Mouse (Mus musculus) layer of hippocampus, postnatal 10 days (tissue): ENCODE data around the gene Dctn2. TPM values are rescaled to one million over a fixed set of nuclear protein-coding genes. Genes with fewer than 3 reads are reported as not detected.

ENCODE experiments used
- DNase-seq, 2 experiments: peaks; one replicate each; pipeline ENCODE4 v3.0.0; 2021; ENCODE audit warnings: low spot score in 2 of 2
- long read RNA-seq: library from polyadenylated mRNA; stranded (forward); transcript quantifications from one replicate; pipeline ENCODE4 v2.0.0, GENCODE M21; 2023
- total RNA-seq, 2 experiments: library from RNA; stranded (reverse); gene quantifications; 2 replicates each; pipeline ENCODE4 v1.2.3; 2021

Gene Dctn2
- total RNA-seq: 100 to 1,000 TPM; 312 to 315 TPM
- long read RNA-seq, transcript Dctn2-201 (14 exons, 1,784 nt): major isoform, 34 of 332 reads
- long read RNA-seq, partial matches to known transcripts: 26 of 332 reads
- long read RNA-seq, other reads (novel, unspliced or antisense): 272 of 332 reads

DNA sequence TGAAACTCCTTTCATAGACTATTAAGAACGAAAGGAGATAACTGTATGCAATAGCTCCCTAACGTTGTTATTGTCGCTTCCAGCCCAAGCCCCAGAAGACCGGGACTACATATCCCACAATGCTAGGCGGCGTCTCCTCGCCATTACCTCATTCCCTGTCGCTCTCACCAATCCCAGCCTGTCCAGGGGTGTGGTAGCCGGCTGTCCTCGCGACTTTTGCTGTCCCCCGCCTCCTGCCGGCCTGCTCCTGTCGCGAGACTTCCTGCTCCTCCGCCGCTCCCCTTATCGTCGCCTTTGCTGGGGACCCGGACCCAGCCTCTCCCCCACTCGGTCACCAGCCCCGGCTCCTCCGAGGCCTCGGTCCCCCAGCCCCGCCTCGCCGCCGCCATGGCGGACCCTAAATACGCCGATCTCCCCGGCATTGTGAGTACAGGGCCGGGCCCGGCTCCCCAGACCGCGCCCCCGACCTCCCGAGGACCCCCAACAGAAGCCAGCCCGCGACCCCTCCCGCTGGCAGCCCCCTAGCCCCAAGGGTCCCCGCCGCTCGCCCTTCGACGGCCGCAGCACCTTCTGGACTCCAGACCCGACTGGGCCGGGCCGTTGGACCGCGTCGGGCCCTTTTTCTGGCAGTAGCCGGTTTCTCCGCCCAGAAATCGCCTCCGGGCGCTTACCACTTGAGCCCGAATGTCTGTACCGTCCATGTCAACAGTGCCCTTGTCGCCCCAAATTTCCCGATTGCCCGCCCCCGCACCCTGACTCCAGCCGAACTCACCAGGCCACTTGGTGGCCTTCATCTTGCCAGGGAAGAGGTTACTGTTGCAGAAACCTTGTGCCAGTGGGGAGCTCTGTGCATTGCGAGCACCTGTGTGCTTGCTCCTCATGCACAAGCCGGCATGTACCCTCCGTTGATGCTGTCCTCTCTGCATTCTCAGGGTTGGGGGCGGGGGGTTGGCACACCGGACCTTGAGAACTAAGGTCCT is at the start of gene Dctn2:
Gene Dctn2 (plus strand): TSS at position 257 of the 980 bp plus-strand sequence.
- DNase-seq: peak; percentile 92 to 95

DNA sequence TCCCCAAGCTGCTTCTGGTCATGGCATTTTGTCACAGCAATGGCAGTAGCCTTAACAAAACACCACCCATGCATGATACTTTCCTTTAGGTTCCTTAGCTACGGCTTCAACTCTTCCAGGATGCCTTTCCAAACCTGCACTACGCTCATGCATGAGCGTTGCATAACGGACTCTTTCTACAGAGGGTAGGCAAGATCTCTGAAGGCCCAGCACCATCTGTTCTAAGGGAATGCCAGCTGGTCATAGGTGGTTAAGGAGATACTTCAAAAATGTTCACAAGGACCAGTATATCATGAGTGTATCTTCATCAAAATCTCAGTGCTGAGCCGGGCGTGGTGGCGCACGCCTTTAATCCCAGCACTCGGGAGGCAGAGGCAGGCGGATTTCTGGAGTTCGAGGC is 49.7 kb upstream of the Dctn2 start:
- DNase-seq: no peak

DNA sequence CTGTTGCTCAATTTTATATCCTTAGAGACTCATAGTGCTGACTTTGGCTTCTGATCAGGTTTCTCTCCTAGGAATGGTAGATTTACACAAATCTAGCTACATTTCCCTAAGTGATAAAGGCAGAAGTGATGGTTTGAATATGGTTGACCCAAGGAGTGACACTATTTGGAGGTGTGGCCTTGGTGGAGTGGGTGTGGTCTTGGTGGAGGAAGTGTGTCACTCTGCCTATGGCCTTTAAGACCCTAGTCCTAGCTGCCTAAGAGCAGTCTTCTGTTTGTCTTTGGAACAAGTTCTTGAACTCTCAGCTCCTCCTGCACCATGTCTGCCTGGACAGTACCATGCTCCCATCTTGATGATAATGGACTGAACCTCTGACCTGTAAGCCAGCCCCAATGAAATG is 49.0 kb upstream of the Dctn2 start:
- DNase-seq: no peak

DNA sequence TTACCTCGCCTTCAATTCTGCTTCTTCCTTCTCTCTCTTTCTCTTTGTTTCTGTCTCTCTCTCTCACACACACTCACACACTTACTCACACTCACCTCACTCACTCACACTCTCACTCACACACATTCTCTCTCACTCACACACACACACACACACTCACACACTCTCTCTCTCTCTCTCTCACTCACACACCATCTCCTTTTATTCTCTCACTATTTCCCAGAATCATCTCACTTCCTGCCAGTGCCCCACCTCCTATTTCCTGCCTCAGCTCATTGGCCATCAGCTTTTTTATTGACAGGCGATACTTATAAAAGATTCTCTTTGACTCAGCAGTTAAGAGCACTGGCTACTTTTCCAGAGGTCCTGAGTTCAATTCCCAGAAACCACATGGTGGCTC is 47.8 kb upstream of the Dctn2 start:
- DNase-seq: no peak

DNA sequence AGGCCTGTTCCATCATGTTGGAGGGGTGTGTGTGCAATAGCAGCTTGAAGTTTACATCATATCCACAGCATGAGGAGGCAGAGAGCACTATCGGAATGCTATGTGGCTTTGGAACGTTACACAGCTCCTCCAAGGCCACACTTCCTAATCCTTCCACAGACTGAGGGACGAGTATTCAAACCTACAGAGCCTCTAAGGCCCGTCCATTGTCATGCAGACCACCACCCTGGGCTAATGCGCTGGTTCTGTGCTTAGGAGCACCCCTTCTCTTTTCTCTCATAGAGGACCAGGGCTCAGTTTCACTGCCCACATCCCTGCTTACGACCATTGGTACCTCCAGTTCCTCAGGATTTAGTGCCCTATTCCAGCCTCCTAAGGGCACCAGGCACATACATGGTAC is 41.0 kb upstream of the Dctn2 start:
- no peak for DNase-seq

DNA sequence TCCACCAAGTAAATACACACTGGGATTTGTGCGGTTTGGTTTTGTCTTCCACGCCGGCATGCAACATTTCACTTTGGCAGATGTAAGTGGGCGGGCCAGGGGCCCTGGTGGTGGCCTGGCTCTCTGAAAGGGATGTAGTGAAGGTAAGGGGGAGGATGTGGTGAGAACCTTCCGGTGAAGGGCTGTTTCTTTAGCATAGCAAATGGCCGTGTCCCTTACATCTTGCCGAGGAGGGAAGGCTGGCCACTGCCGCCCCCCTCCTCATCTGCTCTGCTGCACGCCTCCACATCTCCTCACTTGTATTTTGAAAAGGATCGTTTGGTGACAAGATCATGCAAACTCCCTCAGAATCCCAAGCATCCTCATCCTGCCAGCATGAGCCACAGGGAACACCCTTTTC is 40.4 kb upstream of the Dctn2 start:
- DNase-seq: no peak

DNA sequence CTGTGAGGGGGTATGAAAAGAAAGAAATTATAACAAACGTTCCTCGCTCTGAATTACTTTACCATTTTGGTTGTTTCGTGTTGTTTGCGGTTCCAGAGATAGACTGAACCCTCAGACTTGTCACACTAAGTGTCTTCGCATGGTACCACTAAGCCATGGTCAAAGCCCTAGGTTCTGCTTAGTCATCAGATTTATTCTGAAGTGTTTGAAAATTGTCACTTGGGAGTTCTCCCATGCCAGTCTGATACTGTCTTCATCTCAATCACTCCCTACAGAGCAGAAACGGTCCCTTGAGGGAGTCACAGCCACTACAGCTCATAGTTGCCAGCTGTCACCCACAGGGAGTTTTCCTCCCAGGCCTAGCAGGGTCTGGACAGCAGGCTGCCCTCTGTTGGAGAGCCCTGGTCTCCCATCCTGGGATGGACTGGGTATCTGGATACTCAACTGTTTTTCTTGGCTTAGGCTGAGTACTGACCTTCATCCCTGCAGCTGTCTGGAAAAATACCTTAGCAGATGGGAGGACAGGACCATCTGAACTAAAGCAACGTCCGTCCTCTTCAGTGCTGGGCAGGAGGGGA is 39.8 kb upstream of the Dctn2 start:
- no peak for DNase-seq

DNA sequence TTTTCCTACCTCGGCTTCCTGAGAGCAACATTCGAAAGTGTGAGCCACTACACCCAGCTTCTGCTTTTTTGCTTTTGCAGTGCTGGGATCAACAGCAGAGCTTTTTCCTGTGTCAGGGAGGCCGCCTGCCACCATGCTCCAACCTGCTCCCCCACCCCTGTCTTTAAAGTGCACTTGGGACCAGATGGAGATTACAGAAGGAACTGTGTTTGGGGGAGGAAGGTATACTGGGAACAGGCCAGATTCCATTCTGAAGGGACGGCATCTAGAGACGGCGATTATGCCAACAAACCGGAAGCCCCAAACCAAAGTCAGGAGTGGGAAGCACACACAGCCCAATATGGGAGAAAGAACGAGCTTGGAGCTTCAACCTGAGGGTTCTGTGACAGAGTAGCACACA is 39.0 kb upstream of the Dctn2 start:
- DNase-seq: no peak

DNA sequence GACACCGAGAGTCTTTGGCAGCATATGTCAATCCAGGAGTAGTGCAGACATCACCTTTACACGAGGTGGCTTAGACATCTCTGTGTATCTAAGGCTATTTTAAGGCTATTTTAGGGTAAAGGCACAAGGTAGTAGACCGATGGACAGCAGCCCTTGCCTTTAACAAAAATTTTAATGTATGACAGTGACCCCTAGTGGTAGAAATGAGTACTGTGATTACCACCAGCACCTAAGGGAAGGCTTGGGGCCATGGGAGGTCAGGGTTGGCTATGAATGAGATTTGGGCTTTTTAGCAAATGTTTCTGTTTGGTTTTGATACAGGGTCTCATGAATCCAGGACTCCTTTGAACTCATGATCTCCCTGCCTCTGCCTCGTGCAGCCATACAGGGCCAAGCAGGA is 37.3 kb upstream of the Dctn2 start:
- DNase-seq: peak; percentile 42 to 50

DNA sequence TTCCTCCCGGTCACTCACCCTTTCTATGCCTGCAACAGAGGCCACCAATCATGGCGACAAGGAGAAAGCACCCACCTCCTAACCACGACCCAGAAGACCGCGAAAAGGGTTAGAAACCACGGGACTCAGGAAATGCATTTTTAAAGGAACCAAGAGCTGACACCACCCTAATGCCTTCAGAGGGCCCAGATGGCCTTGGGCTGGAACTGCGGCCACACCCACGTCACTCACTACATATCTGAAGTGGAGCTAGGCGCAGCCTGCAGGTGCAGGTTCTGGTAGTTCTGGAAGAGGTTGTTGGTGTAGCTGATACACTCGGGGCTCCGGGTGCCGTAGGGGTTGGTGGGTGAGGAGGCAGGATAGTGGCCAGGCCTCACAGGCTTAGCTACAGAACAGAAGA is 35.5 kb upstream of the Dctn2 start:
- DNase-seq: no peak

DNA sequence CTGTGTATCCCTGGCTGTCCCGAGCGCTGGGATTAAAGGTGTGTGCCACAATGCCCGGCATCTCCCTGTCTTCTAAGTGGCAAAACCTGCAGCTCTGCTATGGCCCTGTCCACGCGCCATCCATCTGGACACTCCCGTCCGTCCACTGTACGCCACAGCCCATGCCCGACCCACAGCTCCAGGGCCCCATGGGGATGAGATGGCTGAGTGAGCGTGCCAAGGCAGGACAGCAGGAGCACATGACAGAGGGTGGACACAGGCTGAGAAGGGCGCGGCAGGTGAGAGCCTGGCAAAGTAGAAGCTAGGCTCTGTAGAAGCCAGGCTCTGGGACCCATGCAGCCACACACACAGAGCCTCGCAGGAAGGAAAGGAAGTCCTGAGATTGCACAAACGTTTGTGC is 34.4 kb upstream of the Dctn2 start:
- DNase-seq: no peak

DNA sequence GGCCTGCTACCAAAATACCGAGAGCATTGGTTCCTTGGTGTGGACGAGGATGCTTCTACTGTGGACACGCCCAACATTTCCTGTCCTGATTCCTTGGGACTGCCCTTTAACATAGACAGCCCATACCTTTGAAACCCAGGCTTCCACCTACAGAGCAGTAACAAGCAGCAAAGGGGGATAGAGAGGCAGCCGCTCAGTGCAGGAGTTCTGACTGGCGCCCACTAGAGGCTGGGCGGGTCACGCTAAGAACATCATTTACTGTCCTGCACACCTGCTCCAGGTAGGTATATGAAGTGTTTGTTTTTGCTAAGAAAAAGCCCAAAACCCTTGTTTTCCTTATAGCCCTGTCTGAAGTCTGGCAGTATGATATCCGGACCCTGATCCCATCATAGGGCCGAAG is 33.0 kb upstream of the Dctn2 start:
- no peak for DNase-seq

DNA sequence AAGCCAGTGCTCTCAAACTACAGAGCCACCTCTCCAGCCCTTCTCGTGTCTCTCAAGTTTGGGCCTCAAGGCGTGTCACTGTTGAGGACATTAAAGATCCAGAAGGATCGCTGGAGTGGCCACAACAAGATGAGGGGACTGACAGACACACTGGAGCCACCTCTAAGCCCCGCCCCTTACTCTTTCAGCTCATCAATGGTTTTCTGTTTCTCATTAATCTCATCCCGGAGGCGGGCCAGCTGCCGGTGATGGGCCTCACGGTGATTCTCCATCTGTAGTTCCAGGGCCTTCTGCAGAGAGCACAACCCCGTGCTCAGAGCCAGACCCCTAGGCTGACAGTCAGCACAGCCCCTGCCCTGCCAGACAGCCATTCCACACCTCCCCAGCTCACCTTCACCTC is 29.6 kb upstream of the Dctn2 start:
- no peak for DNase-seq

DNA sequence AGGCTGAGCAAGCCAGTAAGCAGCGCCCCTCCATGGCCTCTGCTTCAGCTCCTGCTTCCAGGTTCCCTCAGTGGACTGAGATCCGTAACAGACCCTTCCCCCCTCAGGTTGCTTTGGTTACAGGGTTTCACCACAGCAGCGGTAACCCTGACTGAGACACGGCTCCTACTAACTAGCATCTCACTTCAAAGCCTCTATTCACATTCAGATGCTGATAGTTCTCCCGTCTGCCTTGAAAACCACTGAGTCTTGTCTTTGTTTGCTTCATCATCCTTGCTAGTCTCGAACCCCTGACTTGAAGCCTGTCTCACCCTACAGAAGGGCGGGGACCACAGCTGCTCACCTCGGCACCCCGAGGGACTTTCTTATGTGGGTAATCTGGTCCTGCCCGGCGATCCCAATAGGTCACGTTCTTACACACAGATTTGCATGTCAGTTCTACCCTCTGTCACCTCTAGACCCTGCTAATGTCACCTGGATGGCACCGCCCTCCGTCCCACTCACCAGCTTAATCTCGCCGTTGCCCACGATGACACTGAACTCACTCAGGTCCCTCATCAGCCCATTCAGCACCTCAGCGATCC is 27.8 kb upstream of the Dctn2 start:
- DNase-seq: no peak

DNA sequence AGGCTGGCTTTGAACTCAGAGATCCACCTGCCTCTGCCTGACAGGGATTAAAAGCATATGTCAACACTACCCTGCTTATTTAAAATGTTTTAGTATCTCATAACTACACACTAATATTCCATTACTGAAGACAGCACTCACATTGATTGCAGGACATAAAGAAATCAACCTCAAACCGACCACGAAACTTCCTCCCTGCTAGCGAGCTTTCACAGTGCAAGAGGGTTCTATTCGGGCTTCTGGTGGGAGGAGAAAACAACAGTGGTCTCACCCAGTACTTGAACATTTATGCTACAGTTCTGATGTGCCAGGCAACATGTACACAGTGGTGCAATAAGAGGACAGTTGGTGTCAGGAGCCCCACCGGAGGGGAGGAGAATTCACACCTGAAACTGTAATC is 15.4 kb upstream of the Dctn2 start:
- DNase-seq: no peak

DNA sequence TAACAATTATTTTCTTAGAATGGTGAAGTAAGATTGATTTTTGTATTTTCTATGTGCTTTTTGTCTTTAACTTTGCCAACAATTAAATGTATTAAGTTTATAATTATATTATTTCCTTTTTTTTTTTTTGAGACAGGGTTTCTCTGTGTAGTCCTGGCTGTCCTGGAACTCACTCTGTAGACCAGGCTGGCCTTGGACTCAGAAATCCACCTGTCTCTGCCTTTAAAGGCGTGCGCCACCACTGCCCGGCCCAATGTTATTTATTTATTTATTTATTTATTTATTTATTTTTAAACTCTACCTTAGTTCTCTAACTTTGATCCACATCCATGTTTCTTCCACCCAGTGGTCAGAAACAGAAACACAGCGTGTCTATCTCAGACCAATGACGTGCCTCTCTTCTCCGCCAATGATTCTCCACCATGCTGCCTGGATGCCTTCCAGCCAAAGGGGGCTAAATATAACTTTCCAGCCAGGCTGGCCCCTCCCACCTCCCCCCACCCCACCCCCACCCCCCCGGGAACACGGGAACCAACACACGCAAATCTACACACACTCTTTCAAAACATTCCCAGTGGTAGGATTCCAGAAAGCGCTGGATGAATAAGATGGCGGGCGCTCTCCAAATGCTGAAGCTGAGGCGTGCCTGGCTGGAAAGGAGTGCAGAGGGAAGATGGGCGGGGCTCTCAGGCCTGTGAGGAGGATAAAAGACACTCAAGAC is 10.4 kb upstream of the Dctn2 start:
- DNase-seq: peak in 1 of 2 experiments; percentile 48

DNA sequence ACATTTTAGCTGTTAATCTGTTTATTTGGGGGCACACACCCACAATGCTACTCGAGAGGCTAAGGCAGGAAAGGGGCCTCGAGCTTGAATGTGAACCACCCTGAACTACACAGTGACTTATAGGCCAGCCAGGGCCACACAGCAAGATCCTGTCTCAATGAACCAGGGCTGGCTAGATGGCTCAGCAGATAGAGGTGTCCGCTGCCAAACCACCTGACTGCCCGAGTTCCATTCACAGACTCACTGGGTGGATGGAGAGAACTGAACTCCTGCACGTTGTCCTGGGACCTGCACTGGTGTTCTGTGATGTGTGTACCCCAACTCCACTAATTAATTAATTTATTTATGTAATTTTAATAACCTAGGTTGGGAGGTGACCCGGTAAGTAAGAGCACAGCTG is 8.4 kb upstream of the Dctn2 start:
- no peak for DNase-seq

DNA sequence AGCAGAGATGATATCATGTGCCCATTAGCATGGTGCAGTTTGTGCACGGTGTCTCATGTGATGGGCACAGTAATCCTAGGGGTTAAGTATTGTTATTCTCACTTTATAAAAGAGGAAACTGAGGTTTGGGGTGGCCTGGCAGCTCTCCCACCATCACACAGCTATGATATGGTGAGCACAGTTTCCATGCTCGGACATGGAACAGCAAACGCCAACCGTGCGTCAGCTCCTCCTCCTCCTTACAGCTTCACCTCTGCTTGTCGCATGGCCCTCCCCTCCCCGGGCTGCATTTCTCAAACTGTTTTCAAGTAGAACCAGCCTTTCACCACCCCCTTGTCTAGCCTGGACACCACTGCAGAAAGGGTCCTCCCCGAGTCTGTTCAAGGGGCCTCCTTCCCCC is 7.7 kb upstream of the Dctn2 start:
- no peak for DNase-seq

DNA sequence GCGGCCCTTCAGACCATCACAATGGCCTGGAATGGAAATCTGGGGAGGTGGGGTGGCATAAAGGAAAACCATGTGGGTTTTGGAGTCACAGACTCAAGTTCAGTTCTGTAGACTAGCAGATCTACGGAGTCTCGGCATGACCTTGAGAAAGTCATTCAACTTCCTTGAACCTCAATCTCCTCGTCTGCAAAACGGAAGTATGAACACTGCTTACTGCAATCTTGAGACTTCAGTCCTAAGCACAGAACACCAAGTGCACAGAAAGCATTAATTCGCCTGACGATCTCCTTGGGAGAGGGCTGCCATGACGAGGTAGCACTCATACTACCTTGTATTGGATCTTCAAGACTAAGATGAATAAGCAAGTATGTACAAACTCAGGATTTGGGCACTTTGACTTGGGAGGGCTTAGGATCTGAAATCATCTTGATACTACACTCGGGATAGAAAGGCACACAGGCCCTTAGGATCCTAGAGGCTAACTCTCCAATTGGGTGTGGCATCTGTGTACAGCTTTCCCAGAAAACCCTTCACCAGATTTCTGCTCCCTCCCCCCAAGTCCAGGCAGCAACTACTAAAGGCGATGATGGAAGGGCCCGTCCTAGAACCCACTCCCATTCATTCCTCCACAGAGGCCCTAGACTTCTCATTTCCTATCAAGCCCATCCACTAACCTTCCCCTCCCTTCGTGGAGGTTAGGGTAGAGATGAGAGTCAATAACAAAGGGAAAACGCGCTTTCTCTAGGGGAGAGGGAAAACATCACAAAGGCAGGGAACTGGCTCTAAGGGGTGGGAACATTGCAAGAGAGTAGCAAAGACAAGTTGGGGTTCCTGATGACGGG is 4.2 kb upstream of the Dctn2 start:
- no peak for DNase-seq

DNA sequence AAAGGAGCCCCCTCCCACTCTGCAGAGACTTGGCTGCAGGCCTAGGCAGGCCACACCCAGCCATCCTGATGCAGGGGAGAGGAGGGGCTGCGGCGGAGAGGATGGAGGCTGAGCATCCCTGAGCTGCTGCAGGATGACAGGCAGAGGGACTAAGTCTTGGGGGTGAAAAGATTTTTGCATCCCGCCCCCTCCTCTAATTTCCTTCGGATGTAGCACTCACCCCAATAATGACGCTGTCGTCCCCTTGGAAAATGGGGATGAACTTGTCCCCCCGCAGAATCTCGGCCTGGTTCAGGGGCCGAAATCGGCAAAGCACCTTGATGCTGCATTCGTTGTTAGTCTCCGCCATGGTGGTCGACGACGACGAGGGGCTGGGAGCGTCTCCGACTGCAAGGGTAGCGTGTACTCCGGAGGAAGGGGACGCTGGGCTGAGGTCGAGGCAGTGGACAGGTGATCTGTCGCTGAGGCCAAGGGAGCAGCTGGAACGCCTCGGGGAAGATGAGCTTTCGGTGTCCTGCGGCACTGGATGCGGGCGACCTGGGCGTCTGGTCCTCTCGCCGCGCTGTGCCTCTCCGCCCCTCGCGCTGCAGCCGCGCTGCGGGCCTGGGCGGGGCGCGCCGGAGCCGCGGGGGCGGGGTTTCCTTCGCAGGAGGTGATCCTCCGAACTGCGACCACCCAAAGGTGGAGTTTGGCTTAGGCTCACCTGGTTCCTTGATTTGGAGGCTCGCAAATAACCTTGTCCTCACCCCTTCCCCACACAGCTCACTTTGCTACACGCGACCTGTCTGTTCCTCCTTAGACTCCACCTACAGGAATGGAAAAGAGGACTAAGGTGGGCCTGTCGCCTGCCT is 3.4 kb upstream of the Dctn2 start, which contains the start of gene Kif5a:
Gene Kif5a (minus strand): TSS at position 801 of the 851 bp plus-strand sequence.
- DNase-seq: peak; percentile 51 to 74
